Comparison of ENCODE assay signal across 23 mouse cellular contexts in the genomic region with DNA sequence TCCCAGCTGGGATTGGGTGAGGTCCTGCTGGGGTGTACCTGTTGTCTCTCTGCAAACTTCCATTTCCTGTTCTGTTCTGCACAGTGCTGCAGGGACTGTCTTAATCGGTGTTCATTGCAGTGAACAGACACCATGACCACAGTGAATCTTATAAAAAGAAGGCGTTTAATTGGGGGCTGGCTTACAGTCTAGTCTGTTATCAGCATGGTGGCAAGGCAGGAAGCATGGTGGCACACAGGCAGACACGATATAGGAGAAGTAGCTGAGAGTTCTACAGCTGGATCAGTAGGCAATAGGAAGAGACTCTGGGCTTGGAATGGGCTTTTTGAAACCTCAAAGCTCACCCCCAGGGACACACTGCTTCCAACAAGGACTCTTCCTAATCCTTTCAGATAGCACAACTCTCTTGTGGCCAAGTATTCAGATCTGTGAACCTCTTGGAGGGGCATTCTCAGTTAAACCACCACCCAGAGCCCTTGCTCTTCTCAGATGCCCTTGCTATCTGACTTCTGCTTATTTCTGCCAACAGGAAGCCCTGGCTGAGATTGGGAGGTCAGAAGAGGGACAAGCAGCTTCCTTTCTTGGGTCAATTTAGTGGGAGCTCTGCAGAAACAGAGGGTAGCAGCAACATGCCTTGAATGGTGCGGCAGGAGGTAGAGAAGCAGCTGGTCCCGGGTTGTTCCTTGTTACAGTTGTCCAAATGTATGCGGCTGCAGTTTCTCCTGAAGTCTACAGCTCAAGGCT. TPM values are rescaled to one million over a fixed set of nuclear protein-coding genes. Genes with fewer than 3 reads are reported as not detected.
"Had no signal": no experiment of that assay in that cellular context is flagged by ENCODE, and none has a peak within 500 bp of the region (broad histone marks: within the 10 kb centered on the region; RNA-seq: fewer than 3 reads in every experiment).

No protein-coding gene starts in this region.

- H3K9me3 ChIP-seq: kidney, embryonic 15.5 days; limb, embryonic 12.5 days; limb, embryonic 15.5 days; liver, embryonic 12.5 days; liver, embryonic 15.5 days; lung, embryonic 15.5 days; midbrain, embryonic 13.5 days; neural tube, embryonic 12.5 days; neural tube, embryonic 15.5 days; stomach, embryonic 15.5 days had no signal

- ATAC-seq: liver, embryonic 12.5 days; midbrain, embryonic 13.5 days had no signal

- H3K36me3 ChIP-seq: kidney, embryonic 15.5 days; limb, embryonic 12.5 days; limb, embryonic 15.5 days; liver, embryonic 12.5 days; liver, embryonic 15.5 days; lung, embryonic 15.5 days; midbrain, embryonic 13.5 days; neural tube, embryonic 12.5 days; neural tube, embryonic 15.5 days; stomach, embryonic 15.5 days had no signal

- H3K27me3 ChIP-seq: kidney, embryonic 15.5 days; limb, embryonic 12.5 days; limb, embryonic 15.5 days; liver, embryonic 15.5 days; lung, embryonic 15.5 days; midbrain, embryonic 13.5 days; neural tube, embryonic 12.5 days; neural tube, embryonic 15.5 days; stomach, embryonic 15.5 days had no signal

- H3K9ac ChIP-seq: kidney, embryonic 15.5 days; limb, embryonic 12.5 days; limb, embryonic 15.5 days; liver, embryonic 12.5 days; liver, embryonic 15.5 days; lung, embryonic 15.5 days; midbrain, embryonic 13.5 days; neural tube, embryonic 12.5 days; neural tube, embryonic 15.5 days; stomach, embryonic 15.5 days had no signal

- H3K4me3 ChIP-seq: kidney, embryonic 15.5 days; limb, embryonic 12.5 days; limb, embryonic 15.5 days; liver, embryonic 12.5 days; liver, embryonic 15.5 days; lung, embryonic 15.5 days; midbrain, embryonic 13.5 days; neural tube, embryonic 12.5 days; neural tube, embryonic 15.5 days; stomach, embryonic 15.5 days had no signal

- H3K4me1 ChIP-seq: limb, embryonic 12.5 days; limb, embryonic 15.5 days; liver, embryonic 15.5 days; lung, embryonic 15.5 days; midbrain, embryonic 13.5 days; neural tube, embryonic 12.5 days; neural tube, embryonic 15.5 days; stomach, embryonic 15.5 days had no signal

- H3K27ac ChIP-seq: kidney, embryonic 15.5 days; limb, embryonic 12.5 days; limb, embryonic 15.5 days; liver, embryonic 12.5 days; liver, embryonic 15.5 days; lung, embryonic 15.5 days; midbrain, embryonic 13.5 days; neural tube, embryonic 12.5 days; neural tube, embryonic 15.5 days; stomach, embryonic 15.5 days had no signal

- DNase-seq: kidney, adult 11 months; kidney, adult 8-10 months; kidney, postnatal 10 days; kidney, postnatal 36 days; left cerebral cortex, postnatal 4 days; lung, adult 18-20 months; lung, postnatal 14 days; lung, postnatal 4 days; right cerebral cortex, postnatal 25 days; spleen, adult 18-20 months; thymus, postnatal 25 days had no signal

- H3K4me2 ChIP-seq: kidney, embryonic 15.5 days; limb, embryonic 12.5 days; limb, embryonic 15.5 days; liver, embryonic 12.5 days; liver, embryonic 15.5 days; lung, embryonic 15.5 days; midbrain, embryonic 13.5 days; neural tube, embryonic 12.5 days; neural tube, embryonic 15.5 days; stomach, embryonic 15.5 days had no signal

RNA-seq across cellular contexts. Expression of gene Zap70, which starts 7.5 kb away (rescaled TPM):
- polyA plus RNA-seq: liver, embryonic 12.5 days had no signal

RNA-seq across cellular contexts. Expression of gene 4933424G06Rik, which starts 44.2 kb away (rescaled TPM):
- total RNA-seq: layer of hippocampus, adult 18-20 months; midbrain, postnatal 0 days had no signal
- polyA plus RNA-seq: kidney, embryonic 15.5 days; liver, embryonic 15.5 days; lung, embryonic 15.5 days; neural tube, embryonic 12.5 days had no signal
